Mouse (Mus musculus): ENCODE measurements at regions not wholly inside any gene's neighbourhood (a gene's known extent, or its start where the extent isn't known, plus 50 kb on each side); places are given as distances from the start of the nearest gene placed in this dataset.

- no peak for DNase-seq (ENCODE audit: low read depth, low spot score)
Measured at GRCm38 (mm10) chr4:69973566-69973965, 436.7 kb downstream of the Cdk5rap2 start.

- DNase-seq (ENCODE audit: low read depth, low spot score), result no peak
Measured at GRCm38 (mm10) chr4:69971721-69972120, 438.5 kb downstream of the Cdk5rap2 start.

- no peak for DNase-seq (ENCODE audit: low read depth, low spot score)
Measured at GRCm38 (mm10) chr4:69968424-69968823, 441.8 kb downstream of the Cdk5rap2 start.

All from A20 (cell line).